Comparison of ENCODE assay signal across 20 mouse cellular contexts in the genomic region with DNA sequence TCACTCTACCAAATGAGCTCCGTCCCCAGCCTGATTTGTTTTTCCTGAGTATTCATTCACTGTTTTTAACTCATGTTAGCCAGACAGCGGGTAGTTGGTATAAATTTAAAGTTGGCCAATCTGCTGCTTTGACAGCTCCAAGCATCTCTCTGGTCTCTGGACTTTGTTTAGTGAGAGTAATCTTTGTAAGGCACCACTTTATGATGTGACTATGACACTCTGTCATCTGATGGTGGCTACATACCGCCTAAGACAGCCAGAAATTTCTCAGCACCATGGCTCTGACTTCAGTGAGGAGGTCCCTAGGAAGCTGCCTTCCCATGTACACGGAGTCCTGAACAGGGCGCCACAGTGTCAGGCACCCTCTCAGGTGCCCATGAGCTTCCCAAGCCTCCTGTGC. TPM values are rescaled to one million over a fixed set of nuclear protein-coding genes. Genes with fewer than 3 reads are reported as not detected.
DNase-seq lines count a peak whose midpoint lies in the region; ATAC-seq lines count a peak whose summit lies in the region.
"Had no signal": no experiment of that assay in that cellular context is flagged by ENCODE, and none has a peak within 500 bp of the region (broad histone marks: within the 10 kb centered on the region; RNA-seq: fewer than 3 reads in every experiment).

No protein-coding gene starts in this region.

- no peak overlapping the region for H3K4me2 ChIP-seq in lung, embryonic 15.5 days
- H3K4me2 ChIP-seq: embryonic facial prominence, embryonic 13.5 days; embryonic facial prominence, embryonic 15.5 days; forebrain, embryonic 12.5 days; forebrain, embryonic 15.5 days had no signal

- peak; percentile 44 for DNase-seq in heart, adult 11 months
- no peak for DNase-seq in heart, adult 9 months (ENCODE audit: low spot score in 2 of 2)
- no peak for DNase-seq in lung, postnatal 25 days (ENCODE audit: low spot score)
- DNase-seq: adrenal gland, adult 2 months; adrenal gland, postnatal 10 days; adrenal gland, postnatal 25 days; cerebellum, adult 11 months; cerebellum, adult 18-20 months; cerebellum, adult 8-10 months; cerebellum, adult 9-11 months; cerebellum, postnatal 14 days; cerebellum, postnatal 36 days; embryo, embryonic 11 days had no signal

- no peaks in the 10 kb centered on the region for H3K36me3 ChIP-seq in lung, embryonic 15.5 days
- H3K36me3 ChIP-seq: embryonic facial prominence, embryonic 13.5 days; embryonic facial prominence, embryonic 15.5 days; forebrain, embryonic 10.5 days; forebrain, embryonic 15.5 days had no signal

- H3K27me3 ChIP-seq in lung, embryonic 15.5 days = no peaks in the 10 kb centered on the region
- H3K27me3 ChIP-seq: embryonic facial prominence, embryonic 13.5 days; embryonic facial prominence, embryonic 15.5 days; forebrain, embryonic 12.5 days; forebrain, embryonic 15.5 days had no signal

- peak; percentile 62; the same call in 1 of the 2 replicates for ATAC-seq in lung, embryonic 15.5 days (ENCODE audit: borderline replicate concordance, extremely low read depth, low FRiP score, low TSS enrichment)
- ATAC-seq: forebrain, embryonic 15.5 days had no signal

- no peak overlapping the region for H3K4me3 ChIP-seq in lung, embryonic 15.5 days
- H3K4me3 ChIP-seq: embryonic facial prominence, embryonic 13.5 days; embryonic facial prominence, embryonic 15.5 days; erythroblast, embryonic 14.5 days; forebrain, embryonic 10.5 days; forebrain, embryonic 12.5 days; forebrain, embryonic 15.5 days had no signal

- 48% methylated on average over 5 of the region's 5 CpGs for WGBS in lung, embryonic 15.5 days

- H3K9ac ChIP-seq in lung, embryonic 15.5 days = no peak overlapping the region
- H3K9ac ChIP-seq: embryonic facial prominence, embryonic 13.5 days; embryonic facial prominence, embryonic 15.5 days; forebrain, embryonic 12.5 days; forebrain, embryonic 15.5 days had no signal

- no peaks in the 10 kb centered on the region for H3K4me1 ChIP-seq in lung, embryonic 15.5 days
- H3K4me1 ChIP-seq: embryonic facial prominence, embryonic 13.5 days; embryonic facial prominence, embryonic 15.5 days; forebrain, embryonic 10.5 days; forebrain, embryonic 12.5 days; forebrain, embryonic 15.5 days had no signal

- H3K27ac ChIP-seq in lung, embryonic 15.5 days = no peak overlapping the region
- H3K27ac ChIP-seq: embryonic facial prominence, embryonic 13.5 days; embryonic facial prominence, embryonic 15.5 days; forebrain, embryonic 10.5 days; forebrain, embryonic 12.5 days; forebrain, embryonic 15.5 days had no signal

- no peaks in the 10 kb centered on the region for H3K9me3 ChIP-seq in lung, embryonic 15.5 days
- H3K9me3 ChIP-seq: embryonic facial prominence, embryonic 13.5 days; embryonic facial prominence, embryonic 15.5 days; forebrain, embryonic 10.5 days; forebrain, embryonic 12.5 days; forebrain, embryonic 15.5 days had no signal

RNA-seq across cellular contexts. Expression of gene Yap1, which starts 14.2 kb away (rescaled TPM):
- 34.8 and 34.9 TPM in 2 replicates for polyA plus RNA-seq in lung, embryonic 15.5 days (2015; fragmentation: Nextera tagmentation; extraction: Ambion mirVana)
- polyA plus RNA-seq: erythroblast, embryonic 14.5 days had no signal

RNA-seq across cellular contexts. Expression of gene Cfap300, which starts 24.0 kb away (rescaled TPM):
- polyA plus RNA-seq in lung, embryonic 15.5 days (2015; fragmentation: Nextera tagmentation; extraction: Ambion mirVana) = 13.5 and 14.6 TPM in 2 replicates
